Mouse (Mus musculus) liver, postnatal 0 days (tissue): Measurements from ENCODE around the gene Gm37240. TPM values are rescaled to one million over a fixed set of nuclear protein-coding genes. Genes with fewer than 3 reads are reported as not detected.

Source experiments
- ATAC-seq: fragments of 200-750 bp; cut with Nextera tagmentation; 2 replicates; pipeline ENCODE4 v1.8.0; 2017; ENCODE audit warnings: mild to moderate bottlenecking, moderate library complexity
- DNase-seq: peaks from one replicate; pipeline ENCODE4 v3.0.0-alpha.2; 2016
- H3K27ac ChIP-seq: fragments of 300-500 bp; sonication (generic); 2 replicates; pipeline ENCODE4 v1.5.1; 2014; ENCODE audit warnings: antibody characterized with exemption, moderate library complexity, mild to moderate bottlenecking, low read depth
- H3K27me3 ChIP-seq: fragments of 300-500 bp; sonication (generic); 2 replicates; pipeline ENCODE4 v1.6.1; 2014; ENCODE audit warnings: low read length, control low read depth, mixed read lengths; ENCODE audit not compliant: insufficient read depth
- H3K36me3 ChIP-seq: fragments of 300-500 bp; sonication (generic); replicated peaks from 2 replicates; pipeline ENCODE4 v1.6.1; 2014; ENCODE audit warnings: mild to moderate bottlenecking, control low read depth, low read length, moderate library complexity, mixed read lengths; ENCODE audit not compliant: insufficient read depth
- H3K4me1 ChIP-seq: fragments of 300-500 bp; sonication (generic); 2 replicates; pipeline ENCODE4 v1.6.1; 2014; ENCODE audit warnings: antibody characterized with exemption, mild to moderate bottlenecking, control low read depth; ENCODE audit not compliant: insufficient read depth
- H3K4me2 ChIP-seq: fragments of 300-500 bp; sonication (generic); 2 replicates; pipeline ENCODE4 v1.6.1; 2014; ENCODE audit warnings: low read depth, mild to moderate bottlenecking, low read length, moderate library complexity, mixed read lengths
- H3K4me3 ChIP-seq: fragments of 300-500 bp; sonication (generic); 2 replicates; pipeline ENCODE4 v1.5.1; 2014; ENCODE audit warnings: low read depth, low read length
- H3K9ac ChIP-seq: fragments of 300-500 bp; sonication (generic); replicated peaks from 2 replicates; pipeline ENCODE4 v1.6.1; 2014; ENCODE audit warnings: mild to moderate bottlenecking, moderate library complexity
- H3K9me3 ChIP-seq: fragments of 300-500 bp; sonication (generic); 2 replicates; pipeline ENCODE4 v1.6.1; 2016; ENCODE audit warnings: mild to moderate bottlenecking, control low read depth, low read length, mixed read lengths
- CTCF ChIP-seq: sonication (generic); IDR thresholded peaks from 2 replicates; pipeline ENCODE4 v1.5.1; 2016; ENCODE audit warnings: antibody characterized with exemption, low read depth
- EP300 ChIP-seq: IDR thresholded peaks from 2 replicates; pipeline ENCODE4 v1.6.1; 2016; ENCODE audit warnings: antibody characterized with exemption, low read depth, mild to moderate bottlenecking
- WGBS: fragments of 180-500 bp; shearing (Covaris S2); extraction: QIAGEN DNeasy Blood & Tissue Kit; methylation state at CpG from one replicate; pipeline ENCODE4 v1.1.7; 2014; ENCODE audit not compliant: insufficient replicate concordance; 5-methylcytosine and 5-hydroxymethylcytosine counted together
- polyA plus RNA-seq: library from polyadenylated mRNA; unstranded; fragments of >200 nt; fragmentation: Nextera tagmentation; extraction: Ambion mirVana; gene quantifications from 2 replicates; pipeline ENCODE4 v1.2.1, GENCODE M21; 2015

Gm37240 gene
- polyA plus RNA-seq, 1 experiment from 2014 or later: 0.72 TPM

- DNase-seq: no peak
- H3K36me3 ChIP-seq: no peaks in the 10 kb centered on the region
- H3K4me1 ChIP-seq: no peaks in the 10 kb centered on the region
- H3K4me3 ChIP-seq: no peak overlapping the region
- no peaks in the 10 kb centered on the region for H3K27me3 ChIP-seq
- TF ChIP-seq EP300 (no peak), CTCF (no peak)
- WGBS: 74% methylated on average over 7 of the region's 7 CpGs
- ATAC-seq: no peak
- no peak overlapping the region for H3K9ac ChIP-seq
- H3K9me3 ChIP-seq: no peaks in the 10 kb centered on the region
- H3K27ac ChIP-seq: no peak overlapping the region
- no peak overlapping the region for H3K4me2 ChIP-seq
Observed at GRCm38 (mm10) chr3:85117014-85117413, 770.3 kb downstream of the Gm37240 start.

GRCm38 (mm10) chr3:85115959-85116543, 771.3 kb downstream of the Gm37240 start:
- H3K36me3 ChIP-seq: no peaks in the 10 kb centered on the region
- no peak overlapping the region for H3K9ac ChIP-seq
- H3K9me3 ChIP-seq: no peaks in the 10 kb centered on the region
- TF ChIP-seq CTCF (no peak), EP300 (no peak)
- 68% methylated on average over 7 of the region's 7 CpGs for WGBS
- no peaks in the 10 kb centered on the region for H3K4me1 ChIP-seq
- no peak overlapping the region for H3K27ac ChIP-seq
- no peak overlapping the region for H3K4me3 ChIP-seq
- H3K27me3 ChIP-seq: no peaks in the 10 kb centered on the region
- ATAC-seq: no peak
- DNase-seq: no peak
- no peak overlapping the region for H3K4me2 ChIP-seq

GRCm38 (mm10) chr3:85113565-85113964, 773.8 kb downstream of the Gm37240 start:
- WGBS: 39% methylated on average over 1 of the region's 1 CpGs
- H3K9ac ChIP-seq: no peak overlapping the region
- no peak for ATAC-seq
- TF ChIP-seq CTCF (no peak), EP300 (no peak)
- no peak overlapping the region for H3K27ac ChIP-seq
- H3K9me3 ChIP-seq: no peaks in the 10 kb centered on the region
- H3K4me1 ChIP-seq: no peaks in the 10 kb centered on the region
- H3K36me3 ChIP-seq: no peaks in the 10 kb centered on the region
- H3K27me3 ChIP-seq: no peaks in the 10 kb centered on the region
- DNase-seq: no peak
- H3K4me3 ChIP-seq: no peak overlapping the region
- H3K4me2 ChIP-seq: no peak overlapping the region

- DNase-seq (no peak), ATAC-seq (no peak)
- no peaks in the 10 kb centered on the region for H3K36me3 ChIP-seq
- no peak overlapping the region for H3K4me3 ChIP-seq
- H3K4me1 ChIP-seq: no peaks in the 10 kb centered on the region
- no peak overlapping the region for H3K9ac ChIP-seq
- H3K27me3 ChIP-seq: no peaks in the 10 kb centered on the region
- no peaks in the 10 kb centered on the region for H3K9me3 ChIP-seq
- TF ChIP-seq CTCF: no peak
- TF ChIP-seq EP300: no peak
- 67% methylated on average over 4 of the region's 4 CpGs for WGBS
- no peak overlapping the region for H3K4me2 ChIP-seq
- H3K27ac ChIP-seq: no peak overlapping the region
Observed at GRCm38 (mm10) chr3:85110762-85111161, 776.6 kb downstream of the Gm37240 start.

- Histone ChIP-seq H3K4me1 (no peaks in the 10 kb centered on the region), H3K27ac (no peak overlapping the region), H3K36me3 (no peaks in the 10 kb centered on the region), H3K9ac (no peak overlapping the region), H3K4me3 (no peak overlapping the region), H3K9me3 (no peaks in the 10 kb centered on the region), H3K27me3 (no peaks in the 10 kb centered on the region), H3K4me2 (no peak overlapping the region)
- WGBS: 62% methylated on average over 2 of the region's 2 CpGs
- TF ChIP-seq CTCF: no peak
- TF ChIP-seq EP300: no peak
- DNase-seq (no peak), ATAC-seq (no peak)
Observed at GRCm38 (mm10) chr3:85109221-85109620, 778.1 kb downstream of the Gm37240 start.

GRCm38 (mm10) chr3:85108396-85108795, 778.9 kb downstream of the Gm37240 start:
- Histone ChIP-seq H3K27me3 (no peaks in the 10 kb centered on the region), H3K9ac (no peak overlapping the region), H3K27ac (no peak overlapping the region), H3K4me3 (no peak overlapping the region), H3K36me3 (no peaks in the 10 kb centered on the region), H3K4me1 (no peaks in the 10 kb centered on the region), H3K9me3 (no peaks in the 10 kb centered on the region), H3K4me2 (no peak overlapping the region)
- no peak for DNase-seq
- no peak for TF ChIP-seq EP300
- no peak for TF ChIP-seq CTCF
- 66% methylated on average over 3 of the region's 3 CpGs for WGBS
- ATAC-seq: no peak

- no peak for DNase-seq
- no peak overlapping the region for H3K9ac ChIP-seq
- no peak overlapping the region for H3K4me3 ChIP-seq
- 64% methylated on average over 11 of the region's 11 CpGs for WGBS
- no peaks in the 10 kb centered on the region for H3K27me3 ChIP-seq
- no peak for ATAC-seq
- H3K4me1 ChIP-seq: no peaks in the 10 kb centered on the region
- H3K4me2 ChIP-seq: no peak overlapping the region
- TF ChIP-seq EP300: no peak
- TF ChIP-seq CTCF: no peak
- no peaks in the 10 kb centered on the region for H3K9me3 ChIP-seq
- H3K27ac ChIP-seq: no peak overlapping the region
- no peaks in the 10 kb centered on the region for H3K36me3 ChIP-seq
Observed at GRCm38 (mm10) chr3:85106956-85107355, 780.4 kb downstream of the Gm37240 start.
